Mouse (Mus musculus) heart, adult 2 months (tissue): ENCODE measurements around the gene Prelid3b.

Experiments used
- CTCF ChIP-seq: fragments of 200-600 bp; IDR thresholded peaks from 2 replicates; pipeline ENCODE4 v1.8.1; 2022; ENCODE audit warnings: antibody characterized with exemption, mild to moderate bottlenecking, moderate library complexity
- EP300 ChIP-seq: fragments of 200-500 bp; IDR thresholded peaks from 2 replicates; pipeline ENCODE4 v1.6.1; 2011; ENCODE audit warnings: low read depth, low read length, control low read depth; ENCODE audit not compliant: insufficient read depth

DNA sequence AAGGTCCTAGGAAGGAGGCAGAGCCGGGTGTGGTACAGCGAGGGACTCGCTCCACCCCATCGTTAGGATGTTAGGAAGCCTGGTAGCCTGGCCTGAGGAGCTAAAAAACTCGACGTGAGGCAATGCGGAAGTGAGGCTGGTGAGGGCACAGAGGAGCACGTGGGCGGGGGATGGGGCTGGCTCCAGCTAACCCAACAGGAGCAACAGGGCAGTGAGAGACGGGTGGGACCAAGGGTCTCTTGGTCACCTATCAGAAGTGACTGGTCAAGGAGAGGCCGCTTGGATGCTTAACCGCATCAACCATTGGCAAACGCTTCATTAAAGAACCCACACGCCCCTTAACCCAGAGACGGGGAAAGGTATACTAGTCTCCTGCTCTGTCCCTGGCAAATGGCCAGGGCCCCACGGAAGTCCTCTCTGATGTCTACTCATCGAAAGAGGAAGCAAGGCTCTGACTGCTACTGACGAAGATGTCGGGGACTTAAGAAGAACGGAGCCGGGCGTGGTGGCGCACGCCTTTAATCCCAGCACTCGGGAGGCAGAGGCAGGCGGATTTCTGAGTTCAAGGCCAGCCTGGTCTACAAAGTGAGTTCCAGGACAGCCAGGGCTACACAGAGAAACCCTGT, 36.7 kb downstream of the Prelid3b start:
- no peak for TF ChIP-seq CTCF
- no peak for TF ChIP-seq EP300
